Mouse (Mus musculus): ENCODE measurements at regions not wholly inside any gene's neighbourhood (a gene's known extent, or its start where the extent isn't known, plus 50 kb on each side); places are given as distances from the start of the nearest gene placed in this dataset.
"Not testable (repeated sequence)": the region's sequence is repeated elsewhere in the genome, so short reads cannot be mapped to it uniquely, and the experiment has no call there.

GRCm38 (mm10) chr17:13654606-13655005, 105.7 kb upstream of the Afdn start:
- DNase-seq = not testable (repeated sequence)

- DNase-seq = no peak
Observed at GRCm38 (mm10) chr17:13656065-13656464, 104.3 kb upstream of the Afdn start.

GRCm38 (mm10) chr17:13656485-13657181, 103.7 kb upstream of the Afdn start:
- DNase-seq = peak; percentile 64

GRCm38 (mm10) chr17:13657182-13657562, 103.2 kb upstream of the Afdn start:
- no peak for DNase-seq

GRCm38 (mm10) chr17:13657656-13658292, 102.6 kb upstream of the Afdn start:
- DNase-seq = no peak

GRCm38 (mm10) chr17:13658321-13658978, 101.9 kb upstream of the Afdn start:
- no peak for DNase-seq

- peak; percentile 79 for DNase-seq
Observed at GRCm38 (mm10) chr17:13659103-13659502, 101.2 kb upstream of the Afdn start.

GRCm38 (mm10) chr17:13659943-13660342, 100.4 kb upstream of the Afdn start:
- DNase-seq = peak; percentile 54

- DNase-seq = no peak
Observed at GRCm38 (mm10) chr17:13661023-13661422, 99.3 kb upstream of the Afdn start.

GRCm38 (mm10) chr17:13662152-13662551, 98.2 kb upstream of the Afdn start:
- DNase-seq = no peak
